Mouse (Mus musculus): ENCODE measurements around the gene Ttc39d. TPM values are rescaled to one million over a fixed set of nuclear protein-coding genes. Genes with fewer than 3 reads are reported as not detected.

Ttc39d gene
- polyA plus RNA-seq, 1 experiment from 2014 or later, result 0.11 TPM

- Histone ChIP-seq H3K36me3 (ENCODE audit: control insufficient read depth, insufficient read depth, low read length) (peaks cover 33% of the 10 kb centered on the region), H3K27me3 (ENCODE audit: control insufficient read depth, insufficient read depth, low read length) (no peaks in the 10 kb centered on the region), H3K27ac (replicated peaks in 1 of 2; ENCODE audit: control insufficient read depth in 1 of 2, insufficient read depth in 1 of 2, low read depth in 2 of 2, low read length in 2 of 2) (no peak overlapping the region), H3K9ac (ENCODE audit: low read length) (no peak overlapping the region), H3K4me1 (ENCODE audit: control insufficient read depth in 2 of 2, insufficient read depth in 2 of 2, low read length in 2 of 2) (no peaks in the 10 kb centered on the region), H3K4me3 (ENCODE audit: control insufficient read depth in 1 of 2, insufficient read depth in 1 of 2, low read depth in 1 of 2, low read length in 2 of 2) (no peak overlapping the region), H3K9me3 (ENCODE audit: control insufficient read depth, low read length) (no peaks in the 10 kb centered on the region), H3K4me2 (ENCODE audit: low read length) (no peak overlapping the region)
- ATAC-seq (ENCODE audit: insufficient number of reproducible peaks, insufficient read depth, low FRiP score, low read depth), result no peak
- 77% methylated on average over 3 of the region's 3 CpGs for WGBS
These were observed 28.2 kb downstream of the Ttc39d start for GRCm38 (mm10) chr17:80235477-80235876.

GRCm38 (mm10) chr17:80236805-80237204, 29.5 kb downstream of the Ttc39d start:
- H3K4me3 ChIP-seq (ENCODE audit: control insufficient read depth in 1 of 2, insufficient read depth in 1 of 2, low read depth in 1 of 2, low read length in 2 of 2), result no peak overlapping the region
- WGBS, result 92% methylated on average over 3 of the region's 3 CpGs
- no peaks in the 10 kb centered on the region for H3K4me1 ChIP-seq (ENCODE audit: control insufficient read depth in 2 of 2, insufficient read depth in 2 of 2, low read length in 2 of 2)
- H3K9ac ChIP-seq (ENCODE audit: low read length), result no peak overlapping the region
- ATAC-seq (ENCODE audit: insufficient number of reproducible peaks, insufficient read depth, low FRiP score, low read depth), result no peak
- H3K27ac ChIP-seq (replicated peaks in 1 of 2; ENCODE audit: control insufficient read depth in 1 of 2, insufficient read depth in 1 of 2, low read depth in 2 of 2, low read length in 2 of 2), result no peak overlapping the region
- no peaks in the 10 kb centered on the region for H3K9me3 ChIP-seq (ENCODE audit: control insufficient read depth, low read length)
- peaks cover 44% of the 10 kb centered on the region for H3K36me3 ChIP-seq (ENCODE audit: control insufficient read depth, insufficient read depth, low read length)
- no peak overlapping the region for H3K4me2 ChIP-seq (ENCODE audit: low read length)
- H3K27me3 ChIP-seq (ENCODE audit: control insufficient read depth, insufficient read depth, low read length), result no peaks in the 10 kb centered on the region

- 85% methylated on average over 5 of the region's 5 CpGs for WGBS
- Histone ChIP-seq H3K27me3 (ENCODE audit: control insufficient read depth, insufficient read depth, low read length) (no peaks in the 10 kb centered on the region), H3K9ac (ENCODE audit: low read length) (no peak overlapping the region), H3K36me3 (ENCODE audit: control insufficient read depth, insufficient read depth, low read length) (peaks cover 51% of the 10 kb centered on the region), H3K27ac (replicated peaks in 1 of 2; ENCODE audit: control insufficient read depth in 1 of 2, insufficient read depth in 1 of 2, low read depth in 2 of 2, low read length in 2 of 2) (no peak overlapping the region), H3K9me3 (ENCODE audit: control insufficient read depth, low read length) (no peaks in the 10 kb centered on the region), H3K4me3 (ENCODE audit: control insufficient read depth in 1 of 2, insufficient read depth in 1 of 2, low read depth in 1 of 2, low read length in 2 of 2) (no peak overlapping the region), H3K4me1 (ENCODE audit: control insufficient read depth in 2 of 2, insufficient read depth in 2 of 2, low read length in 2 of 2) (no peaks in the 10 kb centered on the region), H3K4me2 (ENCODE audit: low read length) (no peak overlapping the region)
- ATAC-seq (ENCODE audit: insufficient number of reproducible peaks, insufficient read depth, low FRiP score, low read depth), result no peak
These were observed 30.2 kb downstream of the Ttc39d start for GRCm38 (mm10) chr17:80237475-80237874.

- Histone ChIP-seq H3K9ac (ENCODE audit: low read length) (no peak overlapping the region), H3K27me3 (ENCODE audit: control insufficient read depth, insufficient read depth, low read length) (no peaks in the 10 kb centered on the region), H3K4me2 (ENCODE audit: low read length) (no peak overlapping the region), H3K9me3 (ENCODE audit: control insufficient read depth, low read length) (no peaks in the 10 kb centered on the region), H3K4me3 (ENCODE audit: control insufficient read depth in 1 of 2, insufficient read depth in 1 of 2, low read depth in 1 of 2, low read length in 2 of 2) (no peak overlapping the region), H3K27ac (replicated peaks in 1 of 2; ENCODE audit: control insufficient read depth in 1 of 2, insufficient read depth in 1 of 2, low read depth in 2 of 2, low read length in 2 of 2) (no peak overlapping the region), H3K36me3 (ENCODE audit: control insufficient read depth, insufficient read depth, low read length) (peaks cover 91% of the 10 kb centered on the region), H3K4me1 (ENCODE audit: control insufficient read depth in 2 of 2, insufficient read depth in 2 of 2, low read length in 2 of 2) (no peaks in the 10 kb centered on the region)
- WGBS, result 88% methylated on average over 9 of the region's 9 CpGs
- ATAC-seq (ENCODE audit: insufficient number of reproducible peaks, insufficient read depth, low FRiP score, low read depth), result no peak
These were observed 34.3 kb downstream of the Ttc39d start for GRCm38 (mm10) chr17:80241594-80241993.

- Histone ChIP-seq H3K4me3 (ENCODE audit: control insufficient read depth in 1 of 2, insufficient read depth in 1 of 2, low read depth in 1 of 2, low read length in 2 of 2) (no peak overlapping the region), H3K9ac (ENCODE audit: low read length) (no peak overlapping the region), H3K4me1 (ENCODE audit: control insufficient read depth in 2 of 2, insufficient read depth in 2 of 2, low read length in 2 of 2) (no peaks in the 10 kb centered on the region), H3K27me3 (ENCODE audit: control insufficient read depth, insufficient read depth, low read length) (no peaks in the 10 kb centered on the region), H3K36me3 (ENCODE audit: control insufficient read depth, insufficient read depth, low read length) (peaks cover 96% of the 10 kb centered on the region), H3K27ac (replicated peaks in 1 of 2; ENCODE audit: control insufficient read depth in 1 of 2, insufficient read depth in 1 of 2, low read depth in 2 of 2, low read length in 2 of 2) (no peak overlapping the region), H3K4me2 (ENCODE audit: low read length) (no peak overlapping the region), H3K9me3 (ENCODE audit: control insufficient read depth, low read length) (no peaks in the 10 kb centered on the region)
- WGBS, result 74% methylated on average over 13 of the region's 13 CpGs
- ATAC-seq (ENCODE audit: insufficient number of reproducible peaks, insufficient read depth, low FRiP score, low read depth), result no peak
These were observed 35.9 kb downstream of the Ttc39d start for GRCm38 (mm10) chr17:80243116-80243515.

GRCm38 (mm10) chr17:80252757-80253525, 45.7 kb downstream of the Ttc39d start:
- H3K4me2 ChIP-seq (ENCODE audit: low read length), result peak overlapping the region; percentile 21; the same call in 1 of the 2 replicates
- H3K27me3 ChIP-seq (ENCODE audit: control insufficient read depth, insufficient read depth, low read length), result no peaks in the 10 kb centered on the region
- WGBS, result 56% methylated on average over 13 of the region's 13 CpGs
- no peaks in the 10 kb centered on the region for H3K9me3 ChIP-seq (ENCODE audit: control insufficient read depth, low read length)
- H3K4me1 ChIP-seq (ENCODE audit: control insufficient read depth in 2 of 2, insufficient read depth in 2 of 2, low read length in 2 of 2), result peaks cover 6 to 20% of the 10 kb centered on the region in 2 experiments; a peak in 3 of 4 replicates
- H3K9ac ChIP-seq (ENCODE audit: low read length), result 0 out of 2 replicates have a peak overlapping the region, but pooled peaks have one; percentile 11
- H3K27ac ChIP-seq (replicated peaks in 1 of 2; ENCODE audit: control insufficient read depth in 1 of 2, insufficient read depth in 1 of 2, low read depth in 2 of 2, low read length in 2 of 2), result peak overlapping the region; percentile 59 to 83
- peaks cover 84% of the 10 kb centered on the region for H3K36me3 ChIP-seq (ENCODE audit: control insufficient read depth, insufficient read depth, low read length)
- ATAC-seq (ENCODE audit: insufficient number of reproducible peaks, insufficient read depth, low FRiP score, low read depth), result peak; percentile 54
- H3K4me3 ChIP-seq (ENCODE audit: control insufficient read depth in 1 of 2, insufficient read depth in 1 of 2, low read depth in 1 of 2, low read length in 2 of 2), result no peak overlapping the region

GRCm38 (mm10) chr17:80254421-80254820, 47.2 kb downstream of the Ttc39d start:
- peak overlapping the region; percentile 83 to 94 for H3K27ac ChIP-seq (replicated peaks in 1 of 2; ENCODE audit: control insufficient read depth in 1 of 2, insufficient read depth in 1 of 2, low read depth in 2 of 2, low read length in 2 of 2)
- peaks cover 6 to 20% of the 10 kb centered on the region in 2 experiments; a peak in 3 of 4 replicates for H3K4me1 ChIP-seq (ENCODE audit: control insufficient read depth in 2 of 2, insufficient read depth in 2 of 2, low read length in 2 of 2)
- H3K36me3 ChIP-seq (ENCODE audit: control insufficient read depth, insufficient read depth, low read length), result peaks cover 84% of the 10 kb centered on the region
- no peak for ATAC-seq (ENCODE audit: insufficient number of reproducible peaks, insufficient read depth, low FRiP score, low read depth)
- H3K4me2 ChIP-seq (ENCODE audit: low read length), result no peak overlapping the region
- WGBS, result 93% methylated on average over 5 of the region's 5 CpGs
- no peak overlapping the region for H3K4me3 ChIP-seq (ENCODE audit: control insufficient read depth in 1 of 2, insufficient read depth in 1 of 2, low read depth in 1 of 2, low read length in 2 of 2)
- no peaks in the 10 kb centered on the region for H3K27me3 ChIP-seq (ENCODE audit: control insufficient read depth, insufficient read depth, low read length)
- H3K9ac ChIP-seq (ENCODE audit: low read length), result no peak overlapping the region
- no peaks in the 10 kb centered on the region for H3K9me3 ChIP-seq (ENCODE audit: control insufficient read depth, low read length)
